Mouse (Mus musculus) testis, postnatal 10 days (tissue): ENCODE measurements around the gene Slc34a2.

Source experiments
- DNase-seq: peaks from one replicate; pipeline ENCODE4 v3.0.0; 2021; ENCODE audit warnings: low spot score

The Slc34a2 gene

DNA sequence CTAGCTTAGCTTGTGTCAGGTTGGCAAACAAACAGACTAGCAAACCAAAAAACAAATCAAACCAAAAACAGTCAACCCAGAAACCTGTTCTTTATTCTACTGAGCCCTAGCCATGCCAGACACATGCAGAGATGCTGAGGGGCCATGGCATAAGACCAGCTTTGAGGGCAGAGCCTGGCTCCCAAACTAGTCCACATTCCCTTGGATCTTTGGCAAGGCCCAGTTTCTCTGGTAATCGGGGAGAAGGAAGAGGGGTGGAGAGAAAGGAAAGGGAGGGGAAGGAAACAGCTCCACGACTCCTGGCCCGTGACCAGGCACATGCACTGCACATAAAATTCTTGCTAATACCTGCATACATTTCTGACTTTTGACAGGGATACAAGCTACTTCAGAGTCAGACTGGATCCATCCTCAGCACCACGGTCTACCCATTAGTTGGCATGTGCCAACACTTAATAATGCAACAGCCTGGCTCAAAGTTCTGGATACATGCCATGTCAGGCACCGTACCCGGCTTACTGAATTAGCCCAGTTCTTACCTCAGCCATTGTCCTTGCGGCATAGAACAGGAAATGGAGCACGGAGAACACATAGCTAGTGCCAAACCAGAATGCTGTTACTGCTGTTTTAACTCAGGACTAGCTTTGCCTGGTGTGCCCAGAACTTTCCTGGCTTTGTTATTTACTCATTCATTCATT is 12.5 kb upstream of the Slc34a2 start:
- no peak for DNase-seq

GRCm38 (mm10) chr5:53031346-53031745 is 6.5 kb upstream of the Slc34a2 start:
- no peak for DNase-seq

DNA sequence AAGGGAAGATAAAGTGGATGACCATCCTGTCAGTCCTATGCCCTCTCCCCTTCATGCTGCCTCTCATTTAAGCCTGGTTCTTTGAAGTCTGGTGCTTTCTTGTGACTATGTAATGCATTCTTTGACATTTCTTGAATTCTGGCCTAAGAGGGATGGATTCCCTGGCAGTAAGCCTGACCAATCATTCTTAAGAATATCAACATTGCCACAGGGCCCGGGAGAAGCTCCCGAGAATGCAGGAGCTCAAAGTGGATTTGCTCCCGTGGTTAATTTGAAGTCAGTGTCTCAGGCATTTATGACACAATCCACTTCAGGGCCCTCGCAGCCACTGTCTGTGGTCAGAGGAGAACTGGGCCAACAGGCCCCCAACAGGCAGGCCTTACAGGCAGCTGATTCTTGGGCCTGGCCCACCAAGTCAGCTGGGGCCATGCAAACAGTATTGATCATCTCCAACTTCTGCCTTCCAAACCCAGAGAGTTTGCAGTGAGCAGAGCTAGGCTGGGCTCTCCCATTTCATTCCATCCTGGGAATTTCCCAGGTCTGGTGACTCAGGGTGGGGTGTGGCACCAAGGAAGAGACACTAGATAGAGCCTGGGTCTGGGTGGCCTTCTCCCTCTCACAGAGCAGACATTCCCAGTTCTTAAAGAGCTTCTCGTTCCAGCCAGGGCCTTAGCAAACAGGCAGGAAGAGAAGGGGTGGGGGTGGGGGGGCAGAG is 4.3 kb downstream of the Slc34a2 start:
- no peak for DNase-seq

DNA sequence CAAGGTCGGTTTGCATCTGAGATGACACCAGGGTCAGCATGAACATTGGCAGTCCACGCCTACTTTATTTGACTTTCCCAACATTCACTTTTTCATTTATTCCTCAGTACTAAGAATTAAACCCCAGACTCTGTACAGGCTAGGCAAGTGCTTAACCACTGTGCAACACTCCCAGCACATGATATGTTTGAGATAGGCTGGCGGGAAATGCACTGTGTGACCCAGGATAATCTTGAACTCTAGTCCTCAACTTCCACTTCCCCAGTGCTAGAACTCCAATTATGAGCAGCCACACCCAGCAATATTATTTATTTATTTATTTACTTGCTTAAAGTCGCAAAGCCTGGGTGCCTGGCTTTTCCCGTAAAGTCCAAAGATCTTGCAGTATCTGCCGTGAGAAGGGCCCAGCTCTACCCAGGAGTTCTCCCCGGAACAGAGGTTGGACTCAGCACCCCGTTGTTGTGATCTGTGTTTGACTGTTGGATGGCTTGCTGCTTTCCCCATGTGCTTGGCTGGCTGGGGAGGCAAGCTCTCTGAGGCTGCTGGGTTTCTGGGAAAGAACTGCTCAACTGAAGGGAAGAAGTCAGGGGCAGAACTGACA is 5.0 kb downstream of the Slc34a2 start:
- no peak for DNase-seq

GRCm38 (mm10) chr5:53043716-53044115 is 5.8 kb downstream of the Slc34a2 start:
- DNase-seq: no peak

DNA sequence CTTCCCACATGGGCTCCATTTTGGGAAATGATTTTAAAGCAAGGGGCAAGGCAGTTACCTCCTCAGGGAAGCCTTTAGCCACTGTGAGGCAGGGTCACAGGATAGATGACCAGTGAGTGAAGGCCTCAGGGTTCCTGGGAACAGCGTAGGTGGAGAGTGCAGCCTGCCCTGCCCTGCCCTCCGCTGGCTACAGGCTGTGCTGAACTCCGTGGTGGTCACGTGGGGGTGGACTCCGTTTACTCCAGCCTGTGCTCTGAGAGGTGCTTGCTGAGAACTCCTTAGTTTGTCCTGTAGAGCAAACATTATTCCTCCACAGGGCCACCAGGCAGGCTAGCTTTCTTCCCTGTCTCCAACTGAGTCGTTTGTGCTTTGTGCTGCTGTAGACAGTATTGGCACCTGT is 10.1 kb downstream of the Slc34a2 start:
- DNase-seq: no peak

DNA sequence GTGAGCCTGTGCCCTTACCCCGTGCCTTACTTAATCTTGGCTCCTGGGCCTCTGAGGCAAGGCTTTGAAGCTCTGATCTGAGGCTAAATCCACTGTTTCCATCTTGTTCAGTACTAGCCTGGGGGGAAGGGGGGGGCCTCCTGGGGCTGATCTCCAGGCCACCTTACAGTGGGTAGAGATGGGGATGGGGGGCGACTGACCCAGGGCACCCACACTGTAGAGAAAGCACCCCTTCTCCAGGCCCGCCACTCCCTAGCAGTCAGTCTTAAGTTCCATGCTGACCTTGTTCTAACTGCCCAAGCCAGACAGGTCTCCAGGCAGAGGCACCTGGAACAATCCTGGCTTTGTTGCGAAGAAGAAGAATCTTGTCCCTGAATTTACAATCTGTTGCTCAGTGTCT is 10.7 kb downstream of the Slc34a2 start:
- DNase-seq: no peak

GRCm38 (mm10) chr5:53049046-53049445 is 11.2 kb downstream of the Slc34a2 start:
- DNase-seq: no peak

- no peak for DNase-seq
Measured at GRCm38 (mm10) chr5:53050963-53051362, 13.1 kb downstream of the Slc34a2 start.

DNA sequence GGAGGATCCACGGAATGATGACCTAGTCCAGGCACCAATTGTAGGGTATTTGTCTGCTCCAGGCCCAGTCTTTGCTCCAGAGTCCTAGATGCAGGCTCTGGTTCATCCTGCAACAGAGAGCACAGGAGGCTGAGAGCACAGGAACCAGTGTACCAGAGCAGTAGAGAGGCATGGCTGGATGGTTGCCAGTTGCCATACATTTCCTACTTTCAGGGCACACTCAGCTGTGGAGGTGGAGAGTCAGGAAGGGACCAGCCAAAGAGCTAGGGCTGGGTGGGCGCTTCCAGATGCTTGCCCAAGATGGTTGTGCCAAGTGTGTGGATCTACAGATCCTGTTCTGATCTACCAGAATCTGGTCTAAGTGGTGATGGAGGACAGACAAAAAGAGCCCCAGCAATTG is 15.4 kb downstream of the Slc34a2 start:
- DNase-seq: no peak

DNA sequence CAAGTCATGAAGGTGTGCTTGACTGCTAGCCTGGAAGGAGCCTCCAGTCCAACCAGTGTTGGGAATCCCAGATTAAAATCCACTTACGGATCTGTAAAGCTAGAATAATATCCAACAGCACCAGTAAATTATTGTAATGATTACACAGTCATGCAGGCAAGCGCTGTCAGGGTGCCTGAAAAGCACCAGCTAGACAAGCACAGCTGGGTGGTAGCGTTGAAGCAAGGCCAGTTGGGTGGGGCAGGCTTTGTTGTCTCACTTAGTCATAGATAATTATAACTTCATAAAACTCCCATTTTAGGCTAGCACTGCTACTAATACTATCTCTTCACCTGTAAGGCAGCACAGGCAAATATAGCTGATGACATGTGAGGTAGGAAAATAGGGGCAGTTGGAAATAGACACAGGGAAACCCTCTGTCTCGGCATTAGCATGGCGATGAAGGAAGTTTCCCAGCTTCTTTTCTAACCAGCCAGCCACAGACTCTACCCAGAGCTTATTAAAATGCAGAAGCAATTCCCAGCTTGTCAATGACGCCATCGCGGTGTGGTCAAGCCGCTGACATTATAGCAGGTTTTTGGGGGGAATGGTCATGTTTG is 23.8 kb downstream of the Slc34a2 start:
- DNase-seq: no peak

DNA sequence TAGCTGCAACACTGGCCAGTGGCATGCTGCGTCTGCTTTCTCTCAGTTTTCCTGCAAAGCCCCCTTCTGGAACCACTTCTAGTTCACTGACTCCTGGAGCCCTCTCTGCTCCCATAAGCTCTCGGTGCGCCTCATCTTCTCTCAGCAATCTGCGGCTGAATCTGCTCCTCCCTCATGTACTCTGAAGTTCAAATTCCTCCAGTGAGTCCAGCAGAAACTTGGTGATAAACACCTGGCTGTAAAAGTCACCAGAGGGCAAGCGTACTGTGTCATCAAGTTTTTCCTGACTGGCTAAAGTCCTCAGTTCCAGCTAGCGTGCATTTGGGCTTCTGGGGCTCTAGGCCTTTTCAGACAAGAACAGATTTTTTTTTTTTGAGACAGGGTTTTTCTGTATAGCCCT is 36.7 kb downstream of the Slc34a2 start:
- no peak for DNase-seq

- DNase-seq: no peak
Measured at GRCm38 (mm10) chr5:53078453-53078852, 40.6 kb downstream of the Slc34a2 start.

DNA sequence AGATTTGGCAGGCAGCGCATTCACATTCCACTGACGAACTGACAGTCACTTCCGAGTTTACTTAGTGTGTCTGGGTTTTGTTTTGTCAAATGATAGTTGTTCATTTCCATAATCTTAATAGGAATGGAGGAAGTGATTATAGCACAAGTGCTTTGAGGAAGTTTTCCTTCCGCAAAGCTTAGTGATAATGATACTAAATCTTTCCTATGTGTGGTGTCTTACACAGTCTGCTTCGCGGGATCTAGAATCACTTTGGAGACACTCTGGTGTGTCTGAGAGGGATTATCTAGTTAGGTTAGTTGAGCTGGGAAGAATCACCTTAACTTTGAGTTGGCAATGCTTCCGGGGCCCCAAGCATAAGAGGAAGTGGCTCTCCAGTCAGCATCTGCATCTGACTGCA is 49.6 kb downstream of the Slc34a2 start:
- DNase-seq: no peak

- DNase-seq: no peak
Measured at GRCm38 (mm10) chr5:53091331-53091730, 53.5 kb downstream of the Slc34a2 start.

- DNase-seq: no peak
Measured at GRCm38 (mm10) chr5:53101848-53102473, 64.1 kb downstream of the Slc34a2 start.

- DNase-seq: no peak
Measured at GRCm38 (mm10) chr5:53104177-53104855, 66.4 kb downstream of the Slc34a2 start.

GRCm38 (mm10) chr5:53105716-53106115 is 67.8 kb downstream of the Slc34a2 start:
- DNase-seq: peak; percentile 86

DNA sequence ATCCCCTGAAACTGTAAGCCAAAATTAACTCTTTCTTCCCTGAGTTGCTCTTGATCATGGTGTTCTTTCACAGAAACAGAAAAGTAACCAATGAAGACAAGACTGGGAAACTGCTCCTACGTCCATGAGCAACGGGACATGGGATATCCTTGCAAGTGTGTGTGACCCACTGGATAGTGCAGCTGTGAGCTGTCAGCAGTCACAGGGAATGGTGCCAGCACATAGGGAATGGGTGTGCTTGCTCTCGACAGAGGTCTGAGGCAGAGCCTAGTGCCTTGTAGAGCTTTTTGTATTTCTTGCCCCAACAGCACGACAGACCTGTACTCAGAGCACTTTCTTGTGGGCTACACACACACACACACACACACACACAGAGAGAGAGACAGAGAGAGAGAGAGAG is 68.2 kb downstream of the Slc34a2 start:
- no peak for DNase-seq

DNA sequence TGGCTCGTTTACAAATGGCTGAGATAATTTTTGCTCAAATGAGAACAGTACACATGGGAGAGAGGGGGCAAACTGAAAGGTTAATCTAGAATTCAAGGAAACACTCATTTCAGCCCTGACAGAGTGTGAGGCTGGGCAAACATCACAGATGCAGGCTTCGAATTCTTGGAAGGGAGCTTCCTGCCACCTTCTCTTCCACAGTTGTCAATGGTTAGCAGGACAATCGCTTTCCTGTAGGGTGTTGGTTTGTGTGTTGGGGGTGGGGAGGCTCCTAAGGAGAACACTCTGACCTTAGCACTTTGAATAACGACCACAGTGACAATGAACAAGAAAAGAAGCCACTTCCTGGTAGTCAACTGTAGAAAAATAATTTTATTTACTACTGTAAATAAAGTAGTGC is 68.8 kb downstream of the Slc34a2 start:
- no peak for DNase-seq

DNA sequence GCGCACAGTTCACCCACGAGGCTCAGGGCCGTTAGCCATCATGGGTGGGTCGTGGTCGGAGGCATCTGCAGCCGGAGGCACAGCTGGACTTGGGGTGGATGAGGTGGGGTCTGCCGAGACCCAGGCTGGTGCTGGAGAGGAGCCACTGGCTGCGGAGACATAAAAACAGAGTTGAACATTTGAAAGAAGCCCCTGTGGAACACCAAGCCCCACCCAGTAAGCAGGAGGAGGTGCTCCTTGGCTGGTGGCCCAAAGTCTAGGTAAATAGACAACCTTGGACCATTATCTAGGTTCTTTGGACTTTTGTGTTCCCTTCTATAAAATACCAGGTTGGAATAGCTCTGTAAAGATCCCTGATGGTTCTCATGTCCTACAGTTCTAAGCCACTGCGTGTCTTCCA is 70.1 kb downstream of the Slc34a2 start:
- DNase-seq: no peak

GRCm38 (mm10) chr5:53108668-53109067 is 70.8 kb downstream of the Slc34a2 start:
- no peak for DNase-seq
